Mouse (Mus musculus) lung, embryonic 16.5 days (tissue): ENCODE data around the gene Ptprb. TPM values are rescaled to one million over a fixed set of nuclear protein-coding genes. Genes with fewer than 3 reads are reported as not detected.

Experiments used
- ATAC-seq: fragments of 200-750 bp; cut with Nextera tagmentation; 2 replicates; pipeline ENCODE4 v1.8.0; 2017; ENCODE audit warnings: low read depth, mild to moderate bottlenecking, moderate library complexity
- H3K27ac ChIP-seq: fragments of 300-500 bp; sonication (generic); 2 replicates; pipeline ENCODE4 v1.5.1; 2014; ENCODE audit warnings: mild to moderate bottlenecking, control low read depth, low read length
- H3K27me3 ChIP-seq: fragments of 300-500 bp; sonication (generic); 2 replicates; pipeline ENCODE4 v1.6.1; 2014; ENCODE audit warnings: low read depth, low read length, mixed read lengths; ENCODE audit not compliant: control insufficient read depth, insufficient read depth
- H3K36me3 ChIP-seq: fragments of 300-500 bp; sonication (generic); 2 replicates; pipeline ENCODE4 v1.6.1; 2014; ENCODE audit warnings: low read length; ENCODE audit not compliant: control insufficient read depth, insufficient read depth
- H3K4me1 ChIP-seq: fragments of 300-500 bp; sonication (generic); replicated peaks from 2 replicates; pipeline ENCODE4 v1.6.1; 2014; ENCODE audit warnings: low read length, mixed read lengths; ENCODE audit not compliant: control insufficient read depth, insufficient read depth
- H3K4me2 ChIP-seq: fragments of 300-500 bp; sonication (generic); 2 replicates; pipeline ENCODE4 v1.6.1; 2014; ENCODE audit warnings: low read depth, low read length, control low read depth
- H3K4me3 ChIP-seq: fragments of 300-500 bp; sonication (generic); 2 replicates; pipeline ENCODE4 v1.5.1; 2014; ENCODE audit warnings: mild to moderate bottlenecking, low read length, control low read depth
- H3K9ac ChIP-seq: fragments of 300-500 bp; sonication (generic); 2 replicates; pipeline ENCODE4 v1.6.1; 2014; ENCODE audit warnings: low read length, control low read depth
- H3K9me3 ChIP-seq: fragments of 300-500 bp; sonication (generic); 2 replicates; pipeline ENCODE4 v1.6.1; 2016; ENCODE audit warnings: low read length; ENCODE audit not compliant: control insufficient read depth
- WGBS: fragments of 180-500 bp; shearing (Covaris S2); extraction: QIAGEN DNeasy Blood & Tissue Kit; methylation state at CpG from one replicate; pipeline ENCODE4 v1.1.7; 2014; 5-methylcytosine and 5-hydroxymethylcytosine counted together
- polyA plus RNA-seq: library from polyadenylated mRNA; unstranded; fragments of >200 nt; fragmentation: Nextera tagmentation; extraction: Ambion mirVana; gene quantifications from 2 replicates; pipeline ENCODE4 v1.2.1, GENCODE M21; 2015

The Ptprb gene
- polyA plus RNA-seq, 1 experiment from 2014 or later = 17.1 TPM

DNA sequence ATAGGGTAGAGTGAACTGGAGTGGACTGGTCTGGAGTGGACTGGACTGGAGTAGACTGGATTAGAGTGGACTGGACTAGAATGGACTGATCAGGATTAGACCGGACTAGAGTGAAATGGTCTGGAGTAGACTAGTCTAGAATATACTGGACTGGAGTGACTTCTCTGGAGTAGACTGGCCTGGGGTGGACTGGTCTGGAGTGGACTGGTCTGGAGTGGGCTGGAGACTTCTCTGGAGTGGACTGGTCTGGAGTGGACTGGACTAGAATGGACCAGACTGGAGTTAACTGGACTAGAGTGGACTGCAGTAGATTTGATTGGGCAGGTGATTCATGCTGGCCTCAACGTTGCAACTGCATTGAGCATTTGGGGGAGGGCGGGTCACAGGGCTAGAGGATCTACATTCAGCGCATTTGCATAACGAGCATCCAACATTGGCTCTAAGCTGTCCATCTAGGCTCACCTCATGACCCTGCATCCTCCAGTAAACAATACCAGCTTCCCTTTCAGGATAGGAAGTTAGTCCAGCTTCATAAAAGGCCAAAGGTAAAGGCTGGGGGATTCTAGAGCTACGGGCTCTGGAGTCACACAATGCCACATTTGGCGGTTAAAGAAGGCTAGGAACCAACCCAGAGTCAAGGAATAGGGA lies 11.5 kb downstream of the Ptprb start:
- WGBS = 81% methylated on average over 7 of the region's 7 CpGs

DNA sequence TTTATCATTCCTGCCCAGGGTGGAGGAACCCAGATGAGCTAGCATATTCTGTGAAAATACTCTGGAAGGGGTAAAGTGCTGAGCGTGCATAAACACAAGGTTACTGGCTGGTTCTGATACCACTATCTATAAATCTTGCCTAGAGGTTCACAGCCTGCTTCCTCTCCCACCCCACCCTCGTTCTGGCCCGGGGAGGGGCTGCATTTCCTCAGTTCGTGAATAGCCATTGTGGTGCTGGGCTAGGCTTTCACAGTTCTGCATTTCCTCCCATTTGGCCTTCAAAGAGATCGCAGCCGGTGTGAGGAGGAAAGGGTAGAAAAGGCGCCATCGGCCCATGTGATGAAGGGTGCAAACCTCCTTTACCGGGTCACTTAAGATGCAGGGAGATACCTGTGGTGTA lies 12.8 kb downstream of the Ptprb start:
- H3K9ac ChIP-seq = no peak overlapping the region
- WGBS = 36% methylated on average over 9 of the region's 9 CpGs
- no peaks in the 10 kb centered on the region for H3K4me1 ChIP-seq
- H3K4me3 ChIP-seq = no peak overlapping the region
- no peak overlapping the region for H3K4me2 ChIP-seq
- no peaks in the 10 kb centered on the region for H3K9me3 ChIP-seq
- H3K36me3 ChIP-seq = no peaks in the 10 kb centered on the region
- peak; percentile 70 for ATAC-seq
- H3K27ac ChIP-seq = peak overlapping the region; percentile 52
- H3K27me3 ChIP-seq = no peaks in the 10 kb centered on the region

More for the DNA sequence above, 11.5 kb downstream of the Ptprb start:
- H3K36me3 ChIP-seq = no peaks in the 10 kb centered on the region
- H3K4me2 ChIP-seq = no peak overlapping the region
- H3K9me3 ChIP-seq = no peaks in the 10 kb centered on the region
- H3K27me3 ChIP-seq = no peaks in the 10 kb centered on the region
- no peak overlapping the region for H3K9ac ChIP-seq
- H3K4me1 ChIP-seq = no peaks in the 10 kb centered on the region
- no peak overlapping the region for H3K4me3 ChIP-seq
- no peak for ATAC-seq
- H3K27ac ChIP-seq = no peak overlapping the region

DNA sequence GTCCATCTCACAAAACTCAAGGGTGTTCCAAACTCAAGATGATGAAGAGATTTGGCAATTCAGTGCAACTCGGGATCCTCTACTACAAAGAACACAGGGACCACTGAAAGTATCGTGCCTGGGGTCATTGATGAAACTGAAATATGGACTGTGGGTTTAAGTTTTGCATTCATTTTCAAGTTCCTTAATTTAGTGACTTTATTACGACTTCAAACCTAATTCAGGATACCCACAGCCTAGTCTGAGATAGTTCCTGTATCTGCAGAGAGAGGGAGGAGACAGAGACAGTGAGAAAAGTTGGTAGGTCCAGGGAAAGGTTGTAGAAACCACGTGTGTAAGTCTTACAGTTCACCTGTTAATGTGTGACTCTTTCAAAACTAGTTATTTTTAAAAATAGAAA lies 15.2 kb downstream of the Ptprb start:
- Histone ChIP-seq H3K9ac (no peak overlapping the region), H3K27me3 (no peaks in the 10 kb centered on the region), H3K27ac (no peak overlapping the region), H3K36me3 (no peaks in the 10 kb centered on the region), H3K4me3 (no peak overlapping the region), H3K9me3 (no peaks in the 10 kb centered on the region), H3K4me1 (no peaks in the 10 kb centered on the region), H3K4me2 (no peak overlapping the region)
- WGBS = 60% methylated on average over 4 of the region's 4 CpGs
- no peak for ATAC-seq

DNA sequence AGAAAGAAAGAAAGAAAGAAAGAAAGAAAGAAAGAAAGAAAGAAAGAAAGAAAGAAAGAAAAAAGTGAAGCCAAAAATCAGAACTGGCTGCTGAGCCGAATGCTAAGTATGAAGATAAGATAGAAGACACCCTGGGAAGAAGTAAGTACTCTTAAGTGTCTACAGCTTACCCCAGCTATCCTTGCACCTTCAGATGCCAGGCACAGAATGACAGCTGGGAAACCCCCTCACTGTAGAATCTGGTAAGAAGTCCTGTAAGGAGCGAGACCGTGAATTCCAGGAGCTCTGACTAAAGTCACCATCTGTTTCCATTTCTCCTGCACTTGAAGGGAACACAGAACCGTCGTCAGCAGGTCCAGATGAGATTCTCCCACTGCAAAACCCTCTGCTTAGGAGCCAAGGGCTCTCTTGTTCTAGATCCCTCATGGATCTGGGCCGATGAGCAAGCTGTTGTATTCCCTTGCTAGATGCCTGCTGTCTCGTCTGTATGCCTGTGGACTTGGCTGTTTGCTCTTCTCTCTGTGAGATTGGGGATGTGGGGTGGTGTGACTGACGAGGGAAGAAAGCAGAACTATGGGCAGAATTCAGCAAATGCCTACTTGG lies 15.9 kb downstream of the Ptprb start:
- H3K4me3 ChIP-seq = no peak overlapping the region
- no peaks in the 10 kb centered on the region for H3K4me1 ChIP-seq
- no peak for ATAC-seq
- no peaks in the 10 kb centered on the region for H3K36me3 ChIP-seq
- no peak overlapping the region for H3K9ac ChIP-seq
- H3K27me3 ChIP-seq = no peaks in the 10 kb centered on the region
- no peak overlapping the region for H3K4me2 ChIP-seq
- H3K27ac ChIP-seq = no peak overlapping the region
- WGBS = 56% methylated on average over 8 of the region's 8 CpGs
- H3K9me3 ChIP-seq = no peaks in the 10 kb centered on the region

DNA sequence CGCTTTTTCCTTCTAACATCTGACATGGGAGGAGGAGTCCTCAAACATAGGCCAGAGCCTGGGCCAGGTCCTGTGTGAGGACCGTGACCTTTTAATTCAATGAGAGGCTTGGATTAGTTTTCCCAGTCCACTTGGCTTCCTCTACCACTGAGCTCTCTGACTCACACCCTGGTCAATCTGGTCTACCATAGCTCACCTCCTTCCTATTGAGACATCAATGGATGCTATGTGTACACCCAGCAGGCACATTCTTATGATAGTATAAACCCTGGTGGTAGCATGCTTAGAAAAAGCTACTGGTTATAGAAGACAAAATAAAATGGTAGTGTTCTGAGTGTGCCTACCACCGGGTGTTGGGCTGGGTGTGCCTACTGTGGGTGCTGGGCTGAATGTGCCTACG lies 21.1 kb downstream of the Ptprb start:
- no peaks in the 10 kb centered on the region for H3K36me3 ChIP-seq
- no peak overlapping the region for H3K4me3 ChIP-seq
- H3K9me3 ChIP-seq = no peaks in the 10 kb centered on the region
- no peak overlapping the region for H3K4me2 ChIP-seq
- no peak overlapping the region for H3K27ac ChIP-seq
- peaks cover 1% of the 10 kb centered on the region for H3K27me3 ChIP-seq
- peaks cover 16% of the 10 kb centered on the region for H3K4me1 ChIP-seq
- 81% methylated on average over 4 of the region's 4 CpGs for whole genome bisulfite sequencing
- H3K9ac ChIP-seq = no peak overlapping the region
- no peak for ATAC-seq

DNA sequence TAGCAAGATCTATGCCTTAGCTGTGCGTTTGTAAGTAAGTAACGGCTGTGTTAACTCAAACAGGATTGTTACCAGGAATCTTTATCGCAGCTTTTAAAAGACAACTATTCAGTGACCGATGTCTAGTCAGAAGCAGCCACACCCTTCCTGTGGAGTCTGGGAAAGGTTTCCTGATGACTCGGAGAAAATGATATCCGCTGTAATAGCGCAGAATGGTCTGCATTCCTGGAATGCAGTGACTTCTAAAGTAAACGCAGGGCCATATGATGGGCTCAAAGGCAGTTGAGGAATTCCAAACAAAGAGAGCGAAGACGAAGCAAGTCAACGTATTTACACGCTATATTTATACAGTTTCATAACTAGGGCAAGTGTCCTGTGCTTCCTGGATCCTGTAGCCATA lies 22.5 kb downstream of the Ptprb start:
- no peaks in the 10 kb centered on the region for H3K9me3 ChIP-seq
- peaks cover 9% of the 10 kb centered on the region for H3K27me3 ChIP-seq
- H3K4me2 ChIP-seq = 0 out of 2 replicates have a peak overlapping the region, but pooled peaks have one; percentile 5
- no peak overlapping the region for H3K4me3 ChIP-seq
- 11% methylated on average over 12 of the region's 12 CpGs for WGBS
- no peak overlapping the region for H3K27ac ChIP-seq
- peaks cover 17% of the 10 kb centered on the region for H3K4me1 ChIP-seq
- H3K9ac ChIP-seq = no peak overlapping the region
- H3K36me3 ChIP-seq = no peaks in the 10 kb centered on the region
- peak; percentile 24; the same call in 1 of the 2 replicates for ATAC-seq

DNA sequence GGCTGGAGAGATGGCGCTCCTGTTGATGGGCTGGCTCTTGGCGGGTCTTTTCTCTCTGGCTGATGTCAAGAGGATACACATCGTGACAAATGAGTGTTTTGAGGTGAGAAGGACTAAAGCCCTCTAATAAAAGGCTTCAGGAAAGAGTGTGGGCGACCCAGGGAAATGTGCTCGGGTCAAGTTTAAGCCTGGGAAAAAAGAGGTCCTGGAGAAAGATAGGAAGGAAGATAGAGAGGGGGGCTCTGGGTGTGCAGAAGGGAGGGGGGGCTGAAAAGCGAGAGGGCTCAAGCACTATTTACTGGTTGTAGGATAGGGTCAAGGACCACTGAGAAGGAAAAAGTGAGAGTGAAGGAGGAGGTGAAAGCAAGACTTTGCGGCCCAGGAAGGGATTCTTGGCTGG lies 25.5 kb downstream of the Ptprb start:
- peaks cover 17% of the 10 kb centered on the region for H3K4me1 ChIP-seq
- H3K9me3 ChIP-seq = no peaks in the 10 kb centered on the region
- 0 out of 2 replicates have a peak overlapping the region, but pooled peaks have one; percentile 22 for H3K27ac ChIP-seq
- H3K4me2 ChIP-seq = peak overlapping the region; percentile 72
- peak; percentile 73 for ATAC-seq
- peaks cover 9% of the 10 kb centered on the region for H3K27me3 ChIP-seq
- WGBS = 14% methylated on average over 7 of the region's 7 CpGs
- H3K9ac ChIP-seq = peak overlapping the region; percentile 65
- peak overlapping the region; percentile 55 for H3K4me3 ChIP-seq
- H3K36me3 ChIP-seq = no peaks in the 10 kb centered on the region

DNA sequence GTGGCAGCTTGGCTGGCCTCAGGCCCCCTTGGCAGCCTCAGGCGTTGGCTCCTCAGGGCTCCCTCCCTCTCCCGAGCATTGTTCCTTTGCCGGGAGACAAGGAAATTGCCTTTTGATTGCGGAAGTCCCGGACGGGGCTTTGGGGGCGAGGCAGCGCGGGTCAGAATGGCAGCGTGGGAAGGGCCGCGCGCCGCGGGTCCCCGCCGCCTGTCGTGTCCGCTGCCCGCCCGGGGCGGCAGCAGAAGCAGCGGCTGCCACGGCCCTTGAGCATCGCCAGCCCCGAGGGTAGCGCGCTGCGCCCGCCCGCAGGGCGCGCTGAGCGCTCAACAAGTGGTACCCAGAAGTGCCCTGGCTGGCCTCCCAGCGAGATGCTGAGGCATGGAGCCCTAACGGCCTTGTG lies 25.9 kb downstream of the Ptprb start:
- WGBS = under 1% methylated on average over 32 of the region's 36 CpGs
- H3K4me2 ChIP-seq = peak overlapping the region; percentile 72

DNA sequence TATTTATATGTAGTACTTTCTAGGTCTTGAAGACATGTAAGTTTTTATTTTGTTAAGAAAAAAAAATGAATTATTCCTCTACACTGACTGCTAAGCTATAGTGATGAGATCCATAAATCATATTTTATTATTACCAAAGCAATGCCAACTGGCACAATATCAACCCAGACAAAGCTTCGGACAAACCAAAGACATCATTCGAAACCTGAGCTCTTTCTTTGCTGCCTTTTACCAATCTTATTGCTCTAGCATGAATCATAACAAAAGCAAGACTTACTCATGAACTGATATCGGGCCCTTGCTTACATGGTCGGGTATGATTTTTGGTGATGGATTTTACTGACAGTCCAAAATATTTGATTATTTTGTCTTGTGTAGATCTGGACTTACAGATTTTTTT lies 29.0 kb downstream of the Ptprb start:
- Histone ChIP-seq H3K27me3 (peaks cover 9% of the 10 kb centered on the region), H3K9ac (no peak overlapping the region), H3K4me1 (peaks cover 9% of the 10 kb centered on the region; the same call in 1 of the 2 replicates), H3K27ac (no peak overlapping the region), H3K4me2 (0 out of 2 replicates have a peak overlapping the region, but pooled peaks have one; percentile 21), H3K36me3 (no peaks in the 10 kb centered on the region), H3K9me3 (no peaks in the 10 kb centered on the region), H3K4me3 (no peak overlapping the region)
- no peak for ATAC-seq
- 79% methylated on average over 4 of the region's 4 CpGs for WGBS

More for the DNA sequence above, 25.9 kb downstream of the Ptprb start:
- H3K9ac ChIP-seq = peak overlapping the region; percentile 65
- no peaks in the 10 kb centered on the region for H3K36me3 ChIP-seq
- H3K27me3 ChIP-seq = peaks cover 9% of the 10 kb centered on the region
- peaks cover 17% of the 10 kb centered on the region for H3K4me1 ChIP-seq
- H3K9me3 ChIP-seq = no peaks in the 10 kb centered on the region
- peak; percentile 88 for ATAC-seq
- H3K4me3 ChIP-seq = peak overlapping the region; percentile 55
- peak overlapping the region; percentile 72 for H3K27ac ChIP-seq
